Mouse (Mus musculus) layer of hippocampus, postnatal 14 days (tissue): ENCODE results near the gene Btf3. TPM values are rescaled to one million over a fixed set of nuclear protein-coding genes. Genes with fewer than 3 reads are reported as not detected.

Source experiments
- DNase-seq, 2 experiments: peaks; one replicate each; pipeline ENCODE4 v3.0.0; 2021 to 2022; ENCODE audit warnings: low spot score in 2 of 2, mixed read lengths in 1 of 2
- long read RNA-seq, 2 experiments: library from polyadenylated mRNA; stranded (forward); transcript quantifications; one replicate each; pipeline ENCODE4 v2.0.0; 2021
- total RNA-seq, 2 experiments: library from RNA; stranded (reverse); gene quantifications; 2 replicates each; pipeline ENCODE4 v1.2.3; 2021

Btf3 gene
- total RNA-seq: 100 to 1,000 TPM; 209 to 232 TPM
- long read RNA-seq, experiment 1, transcript Btf3-205 (6 exons, 888 nt): major isoform, 78 of 88 reads
- long read RNA-seq, experiment 1, transcript Btf3-201 (6 exons, 1,091 nt): minor isoform, 7 of 88 reads
- long read RNA-seq, experiment 1, partial matches to known transcripts: 1 of 88 reads
- long read RNA-seq, experiment 1, other reads (novel, unspliced or antisense): 1 of 88 reads
- long read RNA-seq, experiment 2, transcript Btf3-205 (6 exons, 888 nt): major isoform, 146 of 167 reads
- long read RNA-seq, experiment 2, transcript Btf3-201 (6 exons, 1,091 nt): minor isoform, 18 of 167 reads
- long read RNA-seq, experiment 2, partial matches to known transcripts: 1 of 167 reads
- long read RNA-seq, experiment 2, other reads (novel, unspliced or antisense): 2 of 167 reads

GRCm38 (mm10) chr13:98316480-98317245 lies at the start of gene Btf3:
Gene Btf3 (minus strand): TSS chr13:98317006.
- peak; percentile 89 to 95 for DNase-seq

- DNase-seq: no peak
These were observed 49.1 kb upstream of the Btf3 start for GRCm38 (mm10) chr13:98365766-98366421.

- no peak for DNase-seq
These were observed 48.3 kb upstream of the Btf3 start for GRCm38 (mm10) chr13:98365081-98365480.

- DNase-seq: no peak
These were observed 46.2 kb upstream of the Btf3 start for GRCm38 (mm10) chr13:98363046-98363445.

GRCm38 (mm10) chr13:98361161-98361560 lies 44.4 kb upstream of the Btf3 start:
- DNase-seq: no peak

- no peak for DNase-seq
These were observed 43.6 kb upstream of the Btf3 start for GRCm38 (mm10) chr13:98360391-98360790.

- no peak for DNase-seq
These were observed 42.5 kb upstream of the Btf3 start for GRCm38 (mm10) chr13:98359337-98359736.

GRCm38 (mm10) chr13:98358424-98359181 lies 41.8 kb upstream of the Btf3 start:
- DNase-seq: no peak

- DNase-seq: no peak
These were observed 40.9 kb upstream of the Btf3 start for GRCm38 (mm10) chr13:98357433-98358423.

GRCm38 (mm10) chr13:98356973-98357425 lies 40.2 kb upstream of the Btf3 start:
- DNase-seq: no peak

- DNase-seq: no peak
These were observed 39.6 kb upstream of the Btf3 start for GRCm38 (mm10) chr13:98356176-98356972.

- no peak for DNase-seq
These were observed 38.8 kb upstream of the Btf3 start for GRCm38 (mm10) chr13:98355559-98356111.

- DNase-seq: no peak
These were observed 38.2 kb upstream of the Btf3 start for GRCm38 (mm10) chr13:98354871-98355558.

GRCm38 (mm10) chr13:98354090-98354801 lies 37.4 kb upstream of the Btf3 start, which contains the start of gene Foxd1:
Gene Foxd1 (plus strand): TSS chr13:98354242.
- no peak for DNase-seq

GRCm38 (mm10) chr13:98353709-98354089 lies 36.9 kb upstream of the Btf3 start:
- no peak for DNase-seq

GRCm38 (mm10) chr13:98352381-98352975 lies 35.7 kb upstream of the Btf3 start:
- DNase-seq: no peak

- DNase-seq: no peak
These were observed 34.7 kb upstream of the Btf3 start for GRCm38 (mm10) chr13:98351527-98351926.
